Mouse (Mus musculus): ENCODE measurements around the gene Rab5if. TPM values are rescaled to one million over a fixed set of nuclear protein-coding genes. Genes with fewer than 3 reads are reported as not detected.

The Rab5if gene
- polyA plus RNA-seq (2012; rRNA removed), result 77.1 and 94.6 TPM in 2 replicates

GRCm38 (mm10) chr2:156862772-156863486 lies at the start of gene Rab5if:
TSS of gene Rab5if (plus strand) at chr2:156863128.

GRCm38 (mm10) chr2:156839319-156840191 lies 23.4 kb upstream of the Rab5if start, which contains the start of gene Tgif2:
TSS of gene Tgif2 (plus strand) at chr2:156840007.

GRCm38 (mm10) chr2:156857835-156858234 lies 5.1 kb upstream of the Rab5if start, which contains the start of gene 4930518I15Rik:
TSS of gene 4930518I15Rik (minus strand) at chr2:156857946.

GRCm38 (mm10) chr2:156887017-156887416 lies 24.1 kb downstream of the Rab5if start, which contains the start of gene Sla2:
TSS of gene Sla2 (minus strand) at chr2:156887192.

Other genes starting within 250 kb of the Rab5if start
- 6.0 and 7.4 TPM in 2 replicates for gene Dlgap4, start 249.4 kb upstream of the Rab5if start, polyA plus RNA-seq (2012; rRNA removed)
- 25.4 and 26.0 TPM in 2 replicates for gene Myl9, start 87.7 kb upstream of the Rab5if start, polyA plus RNA-seq (2012; rRNA removed)
- 4.6 and 4.7 TPM in 2 replicates for gene Tgif2, start 23.1 kb upstream of the Rab5if start, polyA plus RNA-seq (2012; rRNA removed)
- 0.83 and 1.0 TPM in 2 replicates for gene 4930518I15Rik, start 5.2 kb upstream of the Rab5if start, polyA plus RNA-seq (2012; rRNA removed)
- gene Sla2, start 24.1 kb downstream of the Rab5if start, polyA plus RNA-seq (2012; rRNA removed), result 0.90 and 0.93 TPM in 2 replicates
- gene Ndrg3, start 128.9 kb downstream of the Rab5if start, polyA plus RNA-seq (2012; rRNA removed), result 28.4 and 33.4 TPM in 2 replicates
- gene Dsn1, start 144.0 kb downstream of the Rab5if start, polyA plus RNA-seq (2012; rRNA removed), result 19.1 and 21.6 TPM in 2 replicates
- gene Soga1, start 216.1 kb downstream of the Rab5if start, polyA plus RNA-seq (2012; rRNA removed), result 1.6 and 1.8 TPM in 2 replicates
- gene Tldc2, start 223.9 kb downstream of the Rab5if start, polyA plus RNA-seq (2012; rRNA removed), result 0.06 and 0.13 TPM in 2 replicates

All from liver, embryonic 14 days (tissue).